Mouse (Mus musculus): ENCODE measurements at regions not wholly inside any gene's neighbourhood (a gene's known extent, or its start where the extent isn't known, plus 50 kb on each side); places are given as distances from the start of the nearest gene placed in this dataset.
A peak's percentile ranks its signal among the peaks of the same experiment; 100 is the strongest.
"Not testable (repeated sequence)": the region's sequence is repeated elsewhere in the genome, so short reads cannot be mapped to it uniquely, and the experiment has no call there.

DNA sequence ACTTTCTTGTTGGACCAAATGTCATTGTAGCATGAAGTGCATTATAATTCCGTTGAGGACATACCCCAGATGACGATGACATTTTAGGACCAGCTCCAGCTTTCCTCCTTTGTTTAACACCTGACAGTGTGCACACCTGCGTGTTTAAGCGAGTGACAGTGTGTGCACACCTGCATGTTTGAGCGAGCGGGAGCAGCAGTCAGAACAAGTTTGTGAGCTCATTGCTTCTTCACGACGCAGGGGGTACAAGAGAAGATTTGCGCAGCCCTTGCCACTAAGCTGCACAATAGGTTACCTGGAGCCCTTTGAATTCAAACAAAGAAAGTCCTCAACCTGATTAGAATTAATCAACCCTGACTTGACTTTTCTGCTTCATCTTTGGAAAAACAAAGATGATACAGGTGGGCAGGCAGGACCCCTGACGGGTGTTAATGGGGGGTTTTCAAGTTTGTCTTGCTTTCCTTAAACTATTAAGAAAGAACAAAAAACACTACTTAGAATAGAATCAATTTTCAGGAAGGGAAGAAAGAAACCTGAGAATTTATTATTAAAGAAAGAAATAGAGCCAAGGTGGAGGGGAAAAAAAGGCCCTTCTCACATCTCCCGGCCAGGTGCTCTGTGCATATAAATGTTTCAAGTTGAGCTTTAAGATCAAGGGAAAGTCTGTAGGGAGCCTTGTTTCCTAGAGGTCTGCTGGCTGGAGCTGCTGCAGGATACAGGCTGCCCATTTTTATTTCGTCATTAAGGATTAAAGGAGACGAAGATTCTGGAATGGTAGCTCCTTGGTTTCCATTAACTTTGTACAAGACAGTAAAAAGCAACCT is 144.8 kb upstream of the Ttc29 start:
- DNase-seq (ENCODE audit: low read depth) = no peak

DNA sequence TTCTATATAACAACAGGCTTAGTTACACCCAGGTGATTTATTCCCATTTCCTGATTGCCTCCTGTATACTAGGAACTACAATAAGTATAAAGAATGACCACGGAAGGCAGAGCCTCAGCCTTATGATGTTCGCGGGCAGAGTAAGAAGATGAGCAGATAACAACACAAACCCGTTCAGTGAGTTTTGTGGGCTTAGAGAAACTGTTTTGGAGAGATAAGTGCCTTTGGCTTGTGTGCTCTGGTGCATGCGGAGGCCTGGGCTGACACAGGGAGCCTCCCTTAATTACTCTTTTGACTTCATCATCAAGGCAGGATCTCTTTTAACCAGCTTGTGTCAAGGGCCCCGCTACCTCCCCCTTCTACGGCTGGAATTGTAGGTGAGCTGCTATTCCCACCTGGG is 139.3 kb upstream of the Ttc29 start:
- no peak for DNase-seq (ENCODE audit: low read depth)

DNA sequence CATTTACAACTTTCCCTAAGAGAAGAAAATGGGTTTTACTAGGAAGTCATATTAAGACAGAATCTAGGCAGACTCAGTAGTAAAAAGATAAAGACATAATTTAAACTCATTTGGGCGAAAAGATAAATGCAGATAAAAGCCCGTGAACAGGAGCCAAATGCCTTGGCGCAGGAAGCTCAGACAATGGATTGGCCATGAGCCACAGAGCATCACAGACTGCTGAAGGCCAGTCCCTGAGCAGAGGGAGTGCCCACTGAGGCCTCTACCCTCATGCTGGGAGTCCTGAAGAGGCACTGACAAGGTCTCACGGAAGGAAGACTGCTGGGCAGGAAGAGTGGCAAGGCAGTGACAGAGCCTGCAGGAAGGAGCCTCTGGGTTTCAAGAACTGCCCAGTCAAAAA is 136.0 kb upstream of the Ttc29 start:
- DNase-seq (ENCODE audit: low read depth) = no peak

DNA sequence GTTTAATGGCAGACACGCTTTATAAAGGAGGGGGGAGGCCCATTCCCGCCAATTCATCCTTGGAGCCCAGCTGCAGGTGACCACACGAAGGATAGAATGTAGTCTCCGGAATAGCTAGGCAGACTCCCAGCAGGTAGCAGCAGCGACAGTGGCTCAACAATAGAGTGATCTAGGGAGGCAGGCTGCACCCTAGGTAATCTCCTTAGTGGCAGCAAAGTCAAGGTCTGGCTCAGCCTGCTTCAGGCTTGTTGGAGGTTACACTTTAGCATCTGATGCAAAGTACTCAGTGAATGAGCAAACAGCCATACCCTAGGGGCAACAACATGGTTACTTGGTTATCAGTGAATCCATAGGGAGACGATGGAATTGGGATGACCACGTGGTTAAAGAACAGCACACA is 131.7 kb upstream of the Ttc29 start:
- DNase-seq (ENCODE audit: low read depth) = not testable (repeated sequence)

DNA sequence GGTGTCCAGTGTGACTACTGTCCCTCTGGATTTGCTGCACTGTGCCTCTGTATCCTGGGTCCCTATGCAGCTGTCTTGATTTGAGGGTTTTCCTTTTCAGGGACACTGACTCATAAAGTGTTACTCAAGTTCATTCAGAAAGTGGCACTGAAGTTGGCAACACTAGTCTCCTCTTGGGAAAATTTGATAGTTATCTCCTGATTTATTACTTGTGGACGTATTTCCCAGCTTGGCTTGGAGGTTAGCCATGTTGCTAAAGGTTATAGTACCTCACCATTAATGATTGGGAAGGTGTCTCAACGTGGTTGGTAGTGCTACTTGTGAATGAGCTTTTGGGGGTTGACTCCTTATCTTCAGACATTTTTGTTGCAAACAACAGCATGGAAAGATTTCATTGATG is 130.1 kb upstream of the Ttc29 start:
- DNase-seq (ENCODE audit: low read depth) = no peak

DNA sequence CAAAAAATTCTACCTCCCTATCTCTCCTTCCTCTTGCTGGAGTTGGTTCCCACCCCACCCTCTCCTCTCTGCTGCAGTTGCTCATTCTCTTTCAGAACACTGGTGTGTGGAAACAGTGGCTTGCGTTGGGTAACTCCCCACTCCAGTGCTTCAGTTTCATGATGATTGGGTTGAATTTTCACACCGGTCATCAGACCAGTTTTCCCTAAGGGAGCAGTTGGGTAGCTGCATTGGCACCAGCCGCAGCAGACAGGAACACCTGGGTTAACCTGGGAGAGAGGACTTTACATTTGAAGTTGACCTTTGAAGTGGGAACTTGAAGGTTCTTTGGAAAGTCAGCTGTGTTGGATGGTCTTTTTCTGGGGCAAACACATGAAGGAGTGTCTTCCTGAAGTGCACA is 126.7 kb upstream of the Ttc29 start:
- no peak for DNase-seq (ENCODE audit: low read depth)

DNA sequence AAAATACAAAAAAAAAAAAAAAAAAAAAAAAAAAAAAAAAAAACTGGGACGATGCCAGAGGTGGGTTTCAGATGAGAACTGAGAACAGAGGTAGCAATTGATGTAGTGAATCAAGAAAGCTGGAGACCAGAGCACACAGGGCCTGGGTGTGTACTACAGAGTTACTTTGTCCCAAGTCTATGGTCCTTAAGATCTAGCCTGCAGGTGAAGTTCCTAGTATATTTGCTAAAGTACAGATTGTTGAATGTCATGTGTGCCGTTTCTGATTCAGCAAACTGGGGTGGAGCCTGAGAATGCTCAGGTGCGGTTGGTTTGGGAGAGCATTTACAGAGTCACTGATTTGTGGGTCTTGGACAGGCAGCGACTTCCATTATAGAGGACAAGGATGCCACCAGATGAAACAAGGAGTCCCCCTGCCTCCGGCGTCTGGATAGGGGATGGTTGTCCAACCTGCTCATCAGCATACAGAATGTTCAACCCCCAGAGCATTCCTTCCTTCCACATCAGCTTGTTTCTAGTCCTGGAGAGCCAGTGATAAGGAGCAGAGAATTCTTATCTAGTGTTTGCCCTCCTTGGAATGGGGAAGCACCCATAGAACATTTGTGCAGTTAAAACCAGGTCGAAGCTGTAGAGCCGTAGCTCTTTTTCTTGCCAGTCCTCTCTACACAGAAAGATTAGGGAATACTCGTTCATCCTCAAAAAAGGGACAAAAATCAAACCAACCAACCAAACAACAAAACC is 122.5 kb upstream of the Ttc29 start:
- no peak for DNase-seq (ENCODE audit: low read depth)

DNA sequence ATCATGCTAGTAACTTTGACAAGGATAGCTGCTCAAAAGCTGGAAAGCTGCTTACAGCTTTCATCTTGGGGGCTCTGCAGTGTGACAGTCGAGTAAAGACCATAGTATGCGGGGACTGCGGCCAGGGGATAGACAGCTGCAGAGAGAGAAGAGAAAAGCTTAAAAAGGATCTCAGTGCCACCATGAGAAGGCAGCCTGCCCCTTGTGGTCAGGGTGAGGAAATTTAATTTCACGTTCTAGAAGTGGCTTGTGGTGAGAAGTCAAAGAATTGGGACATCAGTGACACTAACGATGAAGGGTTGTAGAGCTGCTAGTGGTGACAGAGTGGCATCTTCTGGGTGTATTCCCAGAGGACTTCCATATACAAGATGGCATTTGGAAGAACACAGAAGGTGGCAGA is 116.7 kb upstream of the Ttc29 start:
- DNase-seq (ENCODE audit: low read depth) = no peak

DNA sequence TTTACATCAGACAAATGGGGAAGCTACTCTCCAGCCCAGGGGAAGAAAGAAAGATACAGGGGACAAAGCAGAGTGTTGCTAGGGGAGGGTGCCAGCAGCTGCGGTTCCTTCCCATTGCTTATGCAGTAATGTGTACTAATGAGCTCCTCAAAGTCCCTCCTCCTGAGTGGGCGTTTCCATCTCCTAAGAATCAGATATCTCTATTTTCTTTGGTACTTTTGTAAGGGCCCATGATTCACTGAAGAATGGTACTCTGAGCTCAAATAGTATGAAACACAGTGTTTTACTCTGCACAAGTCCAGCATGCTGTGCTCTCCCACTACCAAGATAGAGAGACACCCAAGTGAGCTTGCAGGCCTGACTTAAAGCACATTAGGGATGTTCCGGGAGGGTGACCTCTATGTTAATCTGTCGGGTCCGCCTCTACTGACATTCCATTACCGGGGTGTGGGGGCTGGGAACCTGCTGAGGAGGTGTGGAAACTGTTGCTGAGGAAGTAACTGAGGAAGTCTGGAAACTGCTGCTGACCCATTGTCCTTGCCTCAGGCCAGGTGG is 114.8 kb upstream of the Ttc29 start:
- DNase-seq (ENCODE audit: low read depth) = no peak

DNA sequence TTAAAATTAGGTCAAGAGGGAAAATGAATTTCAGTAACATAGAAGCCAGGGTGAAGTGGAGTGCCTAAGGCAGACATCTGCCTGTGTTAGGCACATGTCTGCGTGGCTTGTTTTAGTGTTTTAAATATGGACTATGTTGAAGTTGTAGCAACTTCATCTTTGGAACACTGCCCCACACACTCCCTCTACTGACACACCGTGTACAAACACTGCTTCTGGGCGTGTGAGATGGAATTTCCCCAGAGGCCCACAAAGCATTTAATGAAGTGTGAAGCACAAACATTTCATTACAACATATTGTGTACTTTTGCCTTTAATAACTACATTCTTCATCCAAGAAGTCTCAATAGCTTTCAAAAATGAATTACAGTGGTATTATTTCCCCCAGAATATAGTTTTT is 114.0 kb upstream of the Ttc29 start:
- DNase-seq (ENCODE audit: low read depth) = no peak

DNA sequence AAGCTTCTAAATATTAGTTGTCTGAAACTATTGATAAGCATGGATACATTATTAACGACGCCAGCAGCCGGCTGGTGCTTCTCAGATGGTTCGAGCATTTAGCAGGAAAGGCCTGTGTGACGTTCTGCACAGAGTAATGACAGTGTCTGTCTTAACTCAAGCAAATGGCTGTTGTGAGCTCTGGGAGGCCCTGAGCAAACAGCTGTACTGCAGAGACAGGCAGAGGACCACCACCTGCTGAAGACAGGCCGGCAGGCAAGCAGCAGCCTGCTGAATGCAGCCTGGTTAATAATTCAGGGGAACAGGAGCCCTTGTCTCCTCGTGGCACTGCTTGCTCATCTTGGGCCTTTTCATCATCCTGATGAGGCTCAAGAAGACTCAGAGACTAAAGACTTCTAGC is 105.8 kb upstream of the Ttc29 start:
- no peak for DNase-seq (ENCODE audit: low read depth)

DNA sequence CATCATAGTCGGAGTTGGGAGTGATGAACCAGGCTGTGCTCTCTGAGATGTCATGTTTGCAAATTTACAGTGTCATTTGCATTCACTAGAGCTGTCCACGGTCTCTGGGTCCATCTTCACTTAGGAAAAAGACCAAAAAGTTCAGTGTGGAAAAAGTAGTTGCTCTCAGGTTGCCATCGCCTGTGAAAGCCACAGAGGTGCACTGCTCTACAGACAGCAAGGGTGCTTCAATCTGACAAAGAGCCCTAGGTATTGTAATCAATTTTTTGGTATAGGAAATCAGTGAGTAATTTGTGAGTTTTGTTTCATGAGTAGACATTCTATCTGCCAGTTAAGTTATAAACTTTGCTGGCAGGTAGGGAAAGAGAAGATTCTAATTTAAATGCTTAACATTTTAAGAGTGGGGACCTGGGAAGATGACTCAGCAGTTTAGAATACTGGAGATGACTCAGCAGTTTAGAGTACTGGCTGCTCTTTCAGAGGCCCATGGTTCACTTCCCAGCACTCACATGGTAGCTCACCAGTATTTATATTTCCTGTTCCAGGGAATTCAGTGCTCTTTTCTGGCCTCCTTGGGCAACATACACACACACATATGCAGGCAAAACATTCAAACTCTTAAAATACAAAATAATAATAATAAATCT is 103.0 kb upstream of the Ttc29 start:
- no peak for DNase-seq (ENCODE audit: low read depth)

DNA sequence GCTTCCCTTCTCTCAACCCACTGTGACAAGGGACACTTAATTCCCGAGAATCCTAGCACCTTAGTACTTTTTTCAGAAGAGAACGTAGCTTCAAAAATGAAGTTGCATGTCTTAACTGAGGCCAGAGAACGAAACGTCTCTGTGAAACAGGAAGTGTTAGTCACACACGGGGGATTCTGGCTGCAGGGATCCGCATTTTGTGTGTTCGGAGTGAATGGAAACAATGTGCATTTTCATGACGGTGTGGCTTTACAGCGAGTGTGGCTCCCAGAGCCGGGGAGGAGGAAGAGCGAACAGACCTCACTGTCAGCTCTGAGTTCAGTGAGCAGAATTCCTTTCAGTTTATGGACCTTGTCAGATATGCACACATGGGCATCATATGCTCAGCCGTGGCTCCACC is 100.0 kb upstream of the Ttc29 start:
- DNase-seq (ENCODE audit: low read depth) = no peak

DNA sequence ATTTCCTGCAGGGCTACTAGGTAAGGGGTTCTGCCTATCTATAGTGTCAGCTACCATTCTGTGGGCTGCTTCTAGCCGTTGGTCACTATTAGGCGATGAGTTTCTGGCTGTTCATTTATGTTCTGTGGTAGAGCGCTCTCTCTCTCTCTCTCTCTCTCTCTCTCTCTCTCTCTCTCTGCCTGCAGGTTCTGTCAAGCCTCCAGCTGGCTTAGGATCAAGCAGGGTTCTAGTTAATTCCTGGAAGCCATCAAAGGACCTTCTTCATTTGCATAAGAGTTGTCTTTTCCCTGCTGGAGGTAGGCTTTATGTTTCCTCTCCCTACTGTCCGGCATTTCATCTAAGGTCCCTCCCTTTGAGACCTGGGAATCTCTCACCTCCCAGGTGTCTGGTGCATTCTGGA is 98.6 kb upstream of the Ttc29 start:
- no peak for DNase-seq (ENCODE audit: low read depth)

DNA sequence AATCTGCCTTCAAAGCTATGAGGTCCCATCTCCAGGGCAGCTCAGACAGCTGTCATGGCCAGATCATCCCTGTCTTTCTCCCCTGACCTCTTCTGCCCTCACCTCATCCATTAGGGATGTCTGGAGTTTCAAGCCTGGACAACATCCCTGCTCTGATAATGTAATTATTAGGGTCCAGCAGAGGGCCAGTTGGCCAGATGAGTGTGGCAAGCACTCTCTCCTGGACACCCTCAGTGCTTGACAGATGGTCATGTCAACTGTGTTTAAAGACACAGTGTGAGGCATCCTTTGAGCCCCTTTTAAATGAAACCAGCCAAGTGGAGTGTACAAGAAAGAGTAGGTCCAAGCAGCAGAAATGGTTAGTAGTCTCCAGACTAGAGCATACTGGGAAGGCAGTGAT is 95.9 kb upstream of the Ttc29 start:
- no peak for DNase-seq (ENCODE audit: low read depth)

DNA sequence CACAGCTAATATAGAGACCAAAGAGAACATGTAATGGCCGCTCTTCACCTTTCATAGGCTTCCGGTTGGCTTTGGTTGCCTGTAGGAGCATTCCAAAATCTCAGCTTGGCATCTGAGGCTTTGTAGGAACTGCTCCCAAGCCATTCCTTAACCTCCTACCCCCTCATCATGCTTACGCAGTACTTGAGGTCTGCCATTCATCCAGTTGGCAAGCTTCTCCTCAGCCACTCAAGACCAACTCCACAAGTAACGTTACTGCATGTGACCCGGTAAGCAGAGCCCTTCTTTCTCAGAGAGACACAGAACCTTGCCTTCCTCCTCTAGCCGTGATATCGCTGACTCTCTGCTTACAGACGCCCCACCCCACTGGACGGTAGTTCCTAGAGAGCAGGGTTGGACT is 94.6 kb upstream of the Ttc29 start:
- DNase-seq (ENCODE audit: low read depth) = no peak

DNA sequence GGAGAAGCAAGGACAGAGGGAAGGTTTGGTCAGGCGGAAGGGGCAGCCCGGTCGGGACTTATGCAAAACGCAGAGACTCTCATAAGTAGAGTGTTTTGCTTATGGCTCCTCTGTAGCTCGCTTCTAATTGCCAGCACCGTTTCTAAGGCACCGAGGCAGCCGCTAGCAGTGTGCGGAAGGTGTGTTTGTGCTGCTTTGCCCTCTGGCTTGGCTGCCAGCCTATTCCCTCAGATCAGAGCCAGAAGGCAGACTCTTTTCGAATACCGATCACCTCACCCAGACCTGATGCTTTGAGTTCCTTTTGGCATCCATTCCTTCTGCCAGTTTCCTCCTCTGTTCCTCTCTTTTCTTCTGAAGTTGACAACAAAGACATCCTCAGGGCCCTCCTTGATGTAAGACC is 93.4 kb upstream of the Ttc29 start:
- no peak for DNase-seq (ENCODE audit: low read depth)

DNA sequence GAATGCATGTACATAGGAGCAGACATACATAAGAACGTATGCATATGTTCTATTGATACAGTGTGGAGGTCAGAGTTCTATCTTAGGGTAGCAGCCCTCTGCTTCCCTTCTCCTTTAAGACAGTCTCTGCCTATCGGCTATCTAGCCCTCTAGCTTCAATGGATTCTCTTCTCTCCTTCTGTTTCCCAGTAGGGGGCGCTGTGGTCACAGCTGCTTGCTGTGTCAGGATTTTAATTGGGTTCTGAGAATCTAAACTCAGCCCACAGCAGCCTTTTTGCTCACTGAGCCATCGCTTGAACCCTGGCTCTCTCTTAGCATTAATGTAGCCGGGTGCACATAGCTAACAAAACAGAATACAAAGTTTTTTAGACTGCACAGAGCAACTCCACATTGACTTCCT is 88.8 kb upstream of the Ttc29 start:
- peak; percentile 13 for DNase-seq (ENCODE audit: low read depth)

DNA sequence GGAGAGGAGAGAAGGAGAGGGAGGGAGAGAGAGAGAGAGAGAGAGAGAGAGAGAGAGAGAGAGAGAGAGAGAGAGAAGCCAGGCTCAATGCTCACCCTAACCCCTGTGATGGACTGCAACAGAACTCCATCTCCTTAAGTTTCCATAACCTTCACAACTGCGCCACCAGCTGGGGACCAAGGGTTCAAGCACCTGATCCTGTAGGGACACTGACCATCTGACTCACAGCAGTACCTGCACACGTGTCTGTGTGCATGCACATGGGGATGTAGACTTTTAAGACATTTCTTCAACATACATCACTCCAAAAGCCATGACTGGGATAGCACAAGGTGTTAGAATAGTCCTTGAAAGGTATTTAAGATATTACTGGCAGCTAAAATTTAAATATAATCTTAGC is 85.2 kb upstream of the Ttc29 start:
- no peak for DNase-seq (ENCODE audit: low read depth)

DNA sequence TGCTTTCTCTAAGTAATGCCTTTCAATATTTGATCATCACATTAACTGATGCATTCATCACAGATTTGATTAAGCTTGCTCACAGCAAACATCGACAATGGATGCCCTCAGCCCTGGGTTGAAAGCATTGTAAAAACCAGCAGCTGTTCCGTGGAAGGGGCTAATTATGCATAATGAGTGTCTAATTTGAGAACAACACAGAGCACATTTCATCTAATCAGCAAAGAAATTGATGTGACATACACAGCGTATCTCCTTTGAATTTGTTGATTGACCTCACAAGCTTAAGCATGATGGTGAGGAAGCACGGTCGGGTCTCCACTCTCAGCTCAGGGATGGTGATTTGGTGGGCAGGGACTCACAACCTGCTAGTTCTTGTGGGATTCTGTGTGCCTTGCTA is 84.0 kb upstream of the Ttc29 start:
- no peak for DNase-seq (ENCODE audit: low read depth)

DNA sequence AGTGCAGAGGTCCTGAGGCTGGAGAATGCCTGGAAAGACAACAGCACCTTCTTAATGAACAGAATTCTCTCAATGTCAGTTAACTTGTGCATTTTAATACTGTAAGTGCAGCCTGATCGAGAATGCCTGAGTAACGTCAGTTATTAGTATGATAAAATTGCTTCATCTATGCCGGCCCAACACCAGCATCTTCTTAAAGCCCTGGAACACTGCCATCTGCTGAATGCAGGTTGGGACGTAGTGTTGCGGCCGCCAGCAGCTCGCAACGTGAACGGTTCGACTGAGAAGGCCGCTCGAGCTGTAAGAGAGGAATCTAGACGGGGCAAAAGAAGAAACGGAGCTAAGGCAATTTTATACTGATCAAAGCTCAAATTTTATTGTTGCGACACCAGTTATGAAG is 73.6 kb upstream of the Ttc29 start:
- DNase-seq (ENCODE audit: low read depth) = not testable (repeated sequence)

DNA sequence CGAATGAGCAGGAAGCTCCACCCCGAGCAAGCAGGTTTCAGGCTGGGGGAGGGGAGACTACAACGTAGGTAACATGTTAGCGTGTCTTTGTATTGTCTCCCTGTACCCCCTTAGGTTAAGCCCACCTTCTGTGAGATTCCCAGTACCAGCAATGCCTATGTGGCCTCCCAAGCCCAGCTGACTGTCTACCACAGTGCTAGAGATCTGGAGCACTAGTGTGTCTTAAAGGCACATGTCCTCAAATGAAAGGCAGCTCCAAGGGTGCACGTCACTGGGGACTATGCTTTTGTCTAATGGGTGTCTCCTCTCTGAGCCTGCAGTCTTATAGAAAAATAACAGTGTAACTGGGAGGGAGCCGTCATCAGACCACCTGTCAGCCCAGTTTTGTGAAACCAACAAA is 65.9 kb upstream of the Ttc29 start:
- no peak for DNase-seq (ENCODE audit: low read depth)

DNA sequence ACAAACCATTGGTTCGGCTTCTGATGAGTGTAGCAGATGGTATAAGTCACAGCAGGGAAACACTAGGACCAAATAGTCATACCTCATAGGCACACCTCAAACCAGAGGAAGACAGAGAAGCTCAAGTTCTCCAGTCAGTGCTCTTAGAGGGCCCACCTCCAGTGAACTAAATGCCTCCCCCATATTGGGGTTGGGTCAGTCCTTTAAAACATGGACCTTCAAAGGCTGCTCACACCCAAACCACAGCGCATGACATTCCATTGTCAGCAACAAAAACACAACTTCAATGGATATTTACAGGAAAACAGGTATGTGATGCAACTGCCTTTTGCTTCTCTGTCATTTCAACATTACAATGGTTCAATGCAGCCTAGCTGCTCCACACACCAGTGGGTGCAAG is 65.1 kb upstream of the Ttc29 start:
- no peak for DNase-seq (ENCODE audit: low read depth)
